Mouse (Mus musculus) limb, embryonic 11.5 days (tissue): Measurements from ENCODE around the gene Slc5a11. TPM values are rescaled to one million over a fixed set of nuclear protein-coding genes. Genes with fewer than 3 reads are reported as not detected.
A peak's percentile ranks its signal among the peaks of the same experiment; 100 is the strongest.

ENCODE experiments used
- ATAC-seq: fragments of 200-750 bp; cut with Nextera tagmentation; 2 replicates; pipeline ENCODE4 v1.8.0; 2017; ENCODE audit warnings: low read depth; ENCODE audit not compliant: insufficient number of reproducible peaks, low FRiP score, low TSS enrichment
- DNase-seq: peaks from one replicate; pipeline ENCODE4 v3.0.0-alpha.2; 2015; ENCODE audit warnings: low spot score
- H3K27ac ChIP-seq: fragments of 300-500 bp; sonication (generic); replicated peaks from 2 replicates; pipeline ENCODE4 v1.5.1; 2014; ENCODE audit warnings: low read depth, mild to moderate bottlenecking, low read length
- H3K27me3 ChIP-seq: fragments of 300-500 bp; sonication (generic); 2 replicates; pipeline ENCODE4 v1.6.1; 2014; ENCODE audit warnings: mild to moderate bottlenecking, low read length, mixed read lengths; ENCODE audit not compliant: control insufficient read depth, insufficient read depth
- H3K36me3 ChIP-seq: fragments of 300-500 bp; sonication (generic); 2 replicates; pipeline ENCODE4 v1.6.1; 2014; ENCODE audit warnings: mild to moderate bottlenecking, low read length, moderate library complexity, mixed read lengths; ENCODE audit not compliant: control insufficient read depth, insufficient read depth
- H3K4me1 ChIP-seq: fragments of 300-500 bp; sonication (generic); 2 replicates; pipeline ENCODE4 v1.6.1; 2014; ENCODE audit warnings: low read length, mixed read lengths; ENCODE audit not compliant: control insufficient read depth, insufficient read depth
- H3K4me2 ChIP-seq: fragments of 300-500 bp; sonication (generic); 2 replicates; pipeline ENCODE4 v1.6.1; 2014; ENCODE audit warnings: low read depth, mild to moderate bottlenecking, moderate library complexity; ENCODE audit not compliant: severe bottlenecking
- H3K4me3 ChIP-seq: fragments of 300-500 bp; sonication (generic); 2 replicates; pipeline ENCODE4 v1.5.1; 2014; ENCODE audit warnings: low read depth, low read length
- H3K9ac ChIP-seq: fragments of 300-500 bp; sonication (generic); 2 replicates; pipeline ENCODE4 v1.6.1; 2014; ENCODE audit warnings: mild to moderate bottlenecking, low read length
- H3K9me3 ChIP-seq: fragments of 300-500 bp; sonication (generic); 2 replicates; pipeline ENCODE4 v1.6.1; 2016; ENCODE audit warnings: low read length; ENCODE audit not compliant: control insufficient read depth
- WGBS: fragments of 180-500 bp; shearing (Covaris S2); extraction: QIAGEN DNeasy Blood & Tissue Kit; methylation state at CpG from one replicate; pipeline ENCODE4 v1.1.7; 2014; 5-methylcytosine and 5-hydroxymethylcytosine counted together
- polyA plus RNA-seq: library from polyadenylated mRNA; unstranded; fragments of >200 nt; fragmentation: Nextera tagmentation; extraction: Ambion mirVana; gene quantifications from 2 replicates; pipeline ENCODE4 v1.2.1, GENCODE M21; 2014

The Slc5a11 gene
- polyA plus RNA-seq = not detected in 2 replicates

DNA sequence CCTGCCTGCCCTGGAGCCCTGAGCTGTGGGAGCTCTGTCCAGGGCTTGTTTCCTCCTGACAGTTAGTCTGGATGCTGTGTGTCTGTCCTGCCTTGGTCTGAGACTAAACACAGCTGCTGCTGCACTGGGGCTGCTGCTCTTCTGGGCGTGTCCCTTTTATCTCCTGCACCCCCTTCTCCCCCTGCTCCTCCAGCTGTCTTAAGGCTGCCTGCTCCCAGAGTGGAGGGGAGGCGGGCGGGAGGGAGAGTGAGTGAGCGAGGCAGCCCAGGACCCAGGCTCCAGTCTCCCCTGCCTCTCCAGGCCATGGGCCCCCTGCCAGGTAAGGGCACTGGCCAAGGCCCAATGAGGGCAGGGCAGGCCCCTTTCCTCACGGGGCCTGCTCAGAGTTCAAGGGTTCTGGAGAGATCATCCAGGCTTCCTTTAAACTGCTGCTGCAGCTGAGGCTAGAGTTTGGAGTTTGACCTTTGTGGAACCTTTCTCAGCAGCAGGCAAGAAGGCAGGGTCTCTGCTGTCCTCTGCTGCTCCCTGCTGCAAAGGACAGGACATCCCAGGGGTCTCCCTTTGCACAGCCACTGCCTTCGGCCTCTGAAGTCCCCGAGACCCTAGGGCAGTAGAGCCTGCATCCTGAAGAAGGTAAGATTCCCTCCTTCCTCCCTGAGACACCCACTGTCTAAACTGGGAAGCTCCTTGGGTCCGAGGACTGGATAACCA is at the start of gene Slc5a11:
Slc5a11 (plus strand) TSS at position 416 of the 711 bp plus-strand sequence.
- DNase-seq (no peak), ATAC-seq (0 out of 2 replicates have a peak, but pooled peaks have one; percentile 51)
- Histone ChIP-seq H3K9ac (no peak within 1 kb of the TSS), H3K4me1 (no peaks in the 10 kb centered on the region), H3K27ac (no peak within 1 kb of the TSS), H3K36me3 (no peaks in the 10 kb centered on the region), H3K9me3 (no peaks in the 10 kb centered on the region), H3K27me3 (no peaks in the 10 kb centered on the region), H3K4me3 (no peak within 1 kb of the TSS), H3K4me2 (no peak within 1 kb of the TSS)
- 25% methylated on average over 8 of the region's 8 CpGs for whole genome bisulfite sequencing

DNA sequence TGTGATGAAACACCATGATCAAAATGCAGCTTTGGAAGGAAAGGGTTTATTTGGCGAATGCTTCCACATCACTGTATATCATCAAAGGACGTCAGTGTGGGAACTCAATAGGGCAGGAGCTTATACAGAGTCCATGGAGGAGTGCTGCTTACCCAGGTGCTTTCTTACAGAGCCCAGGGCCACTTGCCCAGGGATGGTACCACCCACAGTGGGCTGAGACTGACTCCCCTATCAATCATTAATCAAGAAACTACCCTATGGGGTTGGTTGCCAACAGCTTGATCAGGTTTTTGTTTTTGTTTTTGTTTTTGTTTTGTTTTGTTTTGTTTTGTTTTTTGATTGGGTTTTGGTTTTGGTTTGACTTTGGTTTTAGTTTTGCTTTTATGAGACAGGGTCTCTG is 47.1 kb upstream of the Slc5a11 start:
- 88% methylated on average over 2 of the region's 2 CpGs for WGBS
- no peak overlapping the region for H3K9ac ChIP-seq
- no peaks in the 10 kb centered on the region for H3K27me3 ChIP-seq
- no peaks in the 10 kb centered on the region for H3K4me1 ChIP-seq
- H3K9me3 ChIP-seq = no peaks in the 10 kb centered on the region
- ATAC-seq = no peak
- no peak for DNase-seq
- no peak overlapping the region for H3K4me3 ChIP-seq
- H3K4me2 ChIP-seq = no peak overlapping the region
- H3K27ac ChIP-seq = no peak overlapping the region
- H3K36me3 ChIP-seq = peaks cover 39% of the 10 kb centered on the region

DNA sequence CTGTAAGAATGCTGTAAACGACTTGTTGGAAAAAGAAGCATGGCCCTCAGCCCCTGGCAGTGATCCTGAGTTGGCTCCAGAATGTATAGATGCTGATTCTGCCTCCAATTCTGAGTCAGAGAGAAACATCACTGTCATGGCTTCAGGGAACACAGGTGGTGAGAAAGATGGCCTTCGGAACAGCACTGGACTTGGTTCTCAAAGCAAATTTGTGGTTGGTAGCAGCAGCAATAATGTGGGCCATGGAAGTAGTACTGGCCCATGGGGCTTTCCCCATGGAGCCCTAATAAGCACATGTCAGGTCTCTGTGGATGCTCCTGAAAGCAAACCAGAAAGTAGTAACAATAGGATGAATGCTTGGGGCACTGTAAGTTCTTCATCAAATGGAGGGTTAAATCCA is 45.0 kb upstream of the Slc5a11 start:
- DNase-seq (no peak), ATAC-seq (no peak)
- 93% methylated on average over 2 of the region's 2 CpGs for WGBS
- no peak overlapping the region for H3K9ac ChIP-seq
- H3K4me2 ChIP-seq = no peak overlapping the region
- H3K36me3 ChIP-seq = peaks cover 37% of the 10 kb centered on the region
- no peaks in the 10 kb centered on the region for H3K9me3 ChIP-seq
- H3K27me3 ChIP-seq = no peaks in the 10 kb centered on the region
- no peak overlapping the region for H3K4me3 ChIP-seq
- no peaks in the 10 kb centered on the region for H3K4me1 ChIP-seq
- H3K27ac ChIP-seq = no peak overlapping the region

DNA sequence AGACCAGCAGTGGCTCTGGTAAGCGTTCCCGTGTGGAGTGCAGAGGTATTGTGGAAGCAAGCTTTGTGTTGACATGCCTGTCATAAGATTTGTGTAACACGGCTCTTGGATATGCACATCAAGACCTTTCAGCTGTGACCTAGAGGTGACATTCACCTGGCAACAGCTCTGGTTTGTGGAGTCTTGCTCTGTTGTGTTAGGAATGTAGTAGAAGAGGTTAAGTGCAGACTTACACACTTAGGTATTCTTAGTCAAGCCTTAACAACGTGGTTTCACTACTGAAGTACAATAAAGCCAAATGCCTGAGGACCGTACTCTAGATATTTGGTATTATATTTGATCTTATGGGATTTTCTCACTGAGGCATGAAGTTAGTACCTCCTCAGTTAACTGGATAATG is 42.5 kb upstream of the Slc5a11 start:
- DNase-seq (no peak), ATAC-seq (no peak)
- H3K36me3 ChIP-seq = peaks cover 26% of the 10 kb centered on the region
- no peaks in the 10 kb centered on the region for H3K4me1 ChIP-seq
- H3K9ac ChIP-seq = no peak overlapping the region
- no peaks in the 10 kb centered on the region for H3K9me3 ChIP-seq
- H3K27ac ChIP-seq = no peak overlapping the region
- 95% methylated on average over 5 of the region's 5 CpGs for WGBS
- no peak overlapping the region for H3K4me2 ChIP-seq
- no peak overlapping the region for H3K4me3 ChIP-seq
- no peaks in the 10 kb centered on the region for H3K27me3 ChIP-seq

DNA sequence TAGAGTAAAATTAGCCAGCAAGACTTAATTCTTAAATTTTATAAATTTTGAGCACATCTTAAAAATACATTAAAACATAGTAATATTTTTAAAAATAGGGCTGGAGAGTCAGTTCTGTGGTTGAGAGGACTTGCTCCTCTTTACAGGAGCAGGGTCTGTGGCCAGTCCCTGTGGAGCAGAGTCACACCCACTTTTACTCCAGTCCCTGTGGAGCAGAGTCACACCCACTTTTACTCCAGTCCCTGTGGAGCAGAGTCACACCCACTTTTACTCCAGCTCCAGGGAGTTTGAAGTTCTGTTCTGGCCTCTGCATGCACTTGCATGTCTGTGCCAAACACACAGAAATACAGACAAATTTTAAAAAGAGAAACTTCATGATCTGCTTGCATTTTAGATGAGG is 37.4 kb upstream of the Slc5a11 start:
- Histone ChIP-seq H3K4me2 (no peak overlapping the region), H3K4me3 (no peak overlapping the region), H3K27ac (no peak overlapping the region), H3K36me3 (peaks cover 22% of the 10 kb centered on the region), H3K9ac (no peak overlapping the region), H3K27me3 (no peaks in the 10 kb centered on the region), H3K9me3 (no peaks in the 10 kb centered on the region), H3K4me1 (no peaks in the 10 kb centered on the region)
- DNase-seq = no peak
- ATAC-seq = no peak

DNA sequence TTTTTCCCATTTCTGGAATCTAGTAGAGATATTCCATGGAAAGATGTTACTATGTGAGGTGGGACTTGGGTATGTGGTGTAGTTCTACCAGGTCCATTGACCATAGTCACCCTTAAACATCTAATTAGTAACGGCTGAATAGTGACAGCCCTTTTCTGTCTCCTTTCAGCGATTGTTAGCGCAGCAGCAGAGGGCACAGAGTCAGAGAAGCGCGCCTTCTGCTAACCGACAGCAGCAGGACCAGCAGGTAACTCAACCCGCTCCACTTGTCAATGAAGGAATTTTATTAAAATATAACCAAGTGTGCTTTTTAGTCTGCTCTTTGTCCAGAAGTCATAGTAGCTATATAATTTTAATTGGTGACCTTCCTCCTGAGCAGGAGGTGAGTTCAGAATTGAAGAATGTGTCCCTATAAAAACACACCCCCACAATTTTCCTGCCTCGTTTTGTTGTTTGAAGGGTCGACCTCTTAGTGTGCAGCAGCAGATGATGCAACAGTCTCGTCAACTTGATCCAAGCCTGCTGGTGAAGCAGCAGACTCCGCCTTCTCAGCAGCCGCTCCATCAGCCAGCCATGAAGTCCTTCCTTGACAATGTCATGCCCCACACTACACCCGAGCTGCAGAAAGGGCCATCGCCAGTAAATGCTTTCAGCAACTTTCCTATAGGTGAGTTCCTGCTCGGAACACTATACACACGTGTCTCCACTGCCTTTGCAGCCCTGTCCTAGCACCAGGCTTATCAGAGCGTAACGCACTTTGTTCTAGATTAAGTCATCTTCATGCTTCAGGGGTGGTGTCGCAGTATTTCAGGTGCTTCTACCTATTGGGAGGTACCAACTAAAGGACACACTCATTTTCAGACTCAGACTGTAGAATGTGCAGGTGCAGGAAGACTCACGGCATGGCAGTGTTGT is 32.5 kb upstream of the Slc5a11 start:
- H3K27me3 ChIP-seq = no peaks in the 10 kb centered on the region
- peaks cover 31% of the 10 kb centered on the region for H3K36me3 ChIP-seq
- ATAC-seq = no peak
- H3K4me1 ChIP-seq = no peaks in the 10 kb centered on the region
- no peak overlapping the region for H3K4me2 ChIP-seq
- no peak overlapping the region for H3K4me3 ChIP-seq
- DNase-seq = no peak
- 90% methylated on average over 20 of the region's 20 CpGs for WGBS
- no peak overlapping the region for H3K9ac ChIP-seq
- no peak overlapping the region for H3K27ac ChIP-seq
- no peaks in the 10 kb centered on the region for H3K9me3 ChIP-seq

DNA sequence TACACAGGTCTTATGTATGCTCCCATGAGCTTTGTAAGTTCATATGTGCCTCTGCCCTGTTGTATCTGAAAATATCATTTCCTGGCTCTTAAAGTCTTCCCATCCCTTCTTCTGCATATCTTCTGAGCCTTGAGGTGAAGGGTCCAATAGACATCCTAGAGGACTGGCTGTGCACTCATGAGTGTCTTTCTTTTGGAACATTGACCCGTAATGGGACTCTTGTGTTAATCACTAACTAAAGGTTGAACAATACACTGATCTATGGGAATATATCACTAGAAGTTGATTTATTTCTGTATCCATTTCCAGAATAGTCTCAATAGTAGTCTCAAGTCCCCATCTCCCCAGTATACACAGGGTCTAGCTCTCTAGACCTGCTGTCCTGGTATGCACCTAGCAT is 29.7 kb upstream of the Slc5a11 start:
- no peak overlapping the region for H3K9ac ChIP-seq
- ATAC-seq (no peak), DNase-seq (no peak)
- no peak overlapping the region for H3K27ac ChIP-seq
- peaks cover 48% of the 10 kb centered on the region for H3K36me3 ChIP-seq
- no peak overlapping the region for H3K4me2 ChIP-seq
- 100% methylated on average over 1 of the region's 1 CpGs for WGBS
- no peaks in the 10 kb centered on the region for H3K27me3 ChIP-seq
- H3K4me1 ChIP-seq = no peaks in the 10 kb centered on the region
- no peaks in the 10 kb centered on the region for H3K9me3 ChIP-seq
- no peak overlapping the region for H3K4me3 ChIP-seq

DNA sequence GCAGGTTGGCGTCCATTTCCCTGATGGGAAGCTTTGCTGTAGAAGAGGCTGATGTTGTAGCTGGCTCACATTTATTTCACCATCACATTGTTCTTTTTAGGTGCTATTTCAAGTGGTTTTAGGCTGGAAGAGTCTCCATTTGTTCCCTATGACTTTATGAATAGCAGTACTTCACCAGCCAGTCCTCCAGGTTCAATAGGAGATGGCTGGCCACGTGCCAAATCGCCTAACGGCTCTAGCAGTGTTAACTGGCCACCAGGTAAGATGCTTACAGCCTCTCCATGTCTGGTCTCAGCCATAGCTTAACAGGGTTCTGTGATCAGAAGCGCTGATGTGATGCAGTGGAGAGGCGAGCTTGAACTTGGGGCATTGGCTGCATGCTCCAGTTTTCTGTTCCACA is 28.1 kb upstream of the Slc5a11 start:
- Histone ChIP-seq H3K4me3 (no peak overlapping the region), H3K4me1 (no peaks in the 10 kb centered on the region), H3K9me3 (no peaks in the 10 kb centered on the region), H3K27ac (no peak overlapping the region), H3K9ac (no peak overlapping the region), H3K27me3 (no peaks in the 10 kb centered on the region), H3K36me3 (peaks cover 48% of the 10 kb centered on the region), H3K4me2 (no peak overlapping the region)
- DNase-seq = no peak
- 89% methylated on average over 6 of the region's 6 CpGs for WGBS
- no peak for ATAC-seq
